Mouse (Mus musculus): ENCODE measurements around the gene Cux1. TPM values are rescaled to one million over a fixed set of nuclear protein-coding genes. Genes with fewer than 3 reads are reported as not detected.

Cux1 gene
- polyA plus RNA-seq, 1 experiment from 2014 or later = 79.8 TPM

DNA sequence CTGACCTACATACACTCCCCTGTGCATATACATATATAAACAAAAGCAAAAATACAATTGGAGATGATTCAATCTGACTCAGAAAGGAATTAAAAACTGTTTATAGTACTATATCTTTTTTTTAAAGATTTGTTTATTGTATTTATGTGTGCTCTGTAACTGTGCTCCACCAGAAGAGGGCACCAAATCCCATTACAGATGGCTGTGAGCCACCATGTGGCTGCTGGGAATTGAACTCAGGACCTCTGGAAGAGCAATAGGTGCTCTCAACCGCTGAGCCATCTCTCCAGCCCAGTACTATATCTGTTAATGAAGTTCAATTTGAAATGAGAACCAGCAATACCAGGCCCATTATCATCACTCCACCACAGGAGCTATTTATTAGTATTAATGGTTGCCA is 187.9 kb downstream of the Cux1 start:
- Histone ChIP-seq H3K4me3 (no peak overlapping the region), H3K4me2 (replicated peaks) (no peak overlapping the region), H3K27ac (no peak overlapping the region), H3K9ac (no peak overlapping the region), H3K9me3 (no peaks in the 10 kb centered on the region), H3K27me3 (no peaks in the 10 kb centered on the region), H3K4me1 (no peaks in the 10 kb centered on the region), H3K36me3 (no peaks in the 10 kb centered on the region)
- WGBS = 80% methylated on average over 1 of the region's 1 CpGs
- no peak for ATAC-seq (ENCODE audit: insufficient number of reproducible peaks, insufficient read depth, low FRiP score, low TSS enrichment)

GRCm38 (mm10) chr5:136377101-136377500 is 190.2 kb downstream of the Cux1 start:
- Histone ChIP-seq H3K9ac (no peak overlapping the region), H3K4me3 (no peak overlapping the region), H3K9me3 (no peaks in the 10 kb centered on the region), H3K4me2 (replicated peaks) (no peak overlapping the region), H3K27me3 (no peaks in the 10 kb centered on the region), H3K36me3 (no peaks in the 10 kb centered on the region), H3K4me1 (no peaks in the 10 kb centered on the region), H3K27ac (no peak overlapping the region)
- 81% methylated on average over 3 of the region's 3 CpGs for WGBS
- no peak for ATAC-seq (ENCODE audit: insufficient number of reproducible peaks, insufficient read depth, low FRiP score, low TSS enrichment)

DNA sequence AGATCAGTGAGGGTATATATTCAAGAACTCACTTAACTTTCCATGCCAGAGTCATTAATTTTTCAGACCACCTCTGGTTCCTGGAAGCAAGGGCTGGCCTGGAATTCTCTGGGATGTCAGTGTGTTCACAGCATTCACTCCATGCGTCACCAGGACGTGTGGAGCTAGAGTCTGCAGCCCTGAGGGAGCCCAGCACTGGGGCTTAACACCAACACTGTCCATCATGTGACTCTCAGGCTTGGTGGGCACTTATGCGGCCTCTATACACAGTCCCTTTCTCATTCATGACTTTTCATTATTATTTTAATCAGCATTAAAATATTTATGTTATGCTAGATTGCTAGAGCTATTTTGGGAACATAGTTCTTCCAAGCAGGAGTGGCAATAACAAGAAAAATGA is 191.9 kb downstream of the Cux1 start:
- no peaks in the 10 kb centered on the region for H3K36me3 ChIP-seq
- H3K4me2 ChIP-seq (replicated peaks) = no peak overlapping the region
- WGBS = 72% methylated on average over 3 of the region's 3 CpGs
- ATAC-seq (ENCODE audit: insufficient number of reproducible peaks, insufficient read depth, low FRiP score, low TSS enrichment) = no peak
- H3K4me3 ChIP-seq = no peak overlapping the region
- no peaks in the 10 kb centered on the region for H3K9me3 ChIP-seq
- no peak overlapping the region for H3K27ac ChIP-seq
- no peaks in the 10 kb centered on the region for H3K4me1 ChIP-seq
- no peak overlapping the region for H3K9ac ChIP-seq
- H3K27me3 ChIP-seq = no peaks in the 10 kb centered on the region

DNA sequence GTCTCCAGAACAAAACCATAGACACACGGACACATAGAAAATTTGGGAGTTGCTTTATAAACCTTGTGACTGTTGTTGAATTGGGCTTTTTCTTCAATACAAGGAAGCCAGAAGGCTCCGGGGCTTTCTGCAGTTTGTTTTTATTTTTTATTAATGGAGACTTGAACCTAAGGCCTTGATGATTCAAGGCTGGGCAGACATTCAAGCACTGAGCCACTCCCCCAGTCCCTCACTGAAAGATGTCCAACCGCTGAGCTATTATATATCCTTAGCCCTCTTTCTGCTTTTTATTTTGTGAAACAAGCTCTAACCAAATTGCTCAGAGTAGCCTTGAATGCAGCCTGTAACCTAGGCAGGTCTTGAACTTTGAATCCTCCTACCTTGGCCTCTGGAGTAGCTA is 195.0 kb downstream of the Cux1 start:
- no peaks in the 10 kb centered on the region for H3K27me3 ChIP-seq
- H3K27ac ChIP-seq = no peak overlapping the region
- no peak overlapping the region for H3K4me2 ChIP-seq (replicated peaks)
- H3K36me3 ChIP-seq = peaks cover 6% of the 10 kb centered on the region; the same call in 1 of the 2 replicates
- no peaks in the 10 kb centered on the region for H3K9me3 ChIP-seq
- H3K4me3 ChIP-seq = no peak overlapping the region
- no peak for ATAC-seq (ENCODE audit: insufficient number of reproducible peaks, insufficient read depth, low FRiP score, low TSS enrichment)
- H3K9ac ChIP-seq = no peak overlapping the region
- H3K4me1 ChIP-seq = no peaks in the 10 kb centered on the region
- 85% methylated on average over 3 of the region's 3 CpGs for WGBS

DNA sequence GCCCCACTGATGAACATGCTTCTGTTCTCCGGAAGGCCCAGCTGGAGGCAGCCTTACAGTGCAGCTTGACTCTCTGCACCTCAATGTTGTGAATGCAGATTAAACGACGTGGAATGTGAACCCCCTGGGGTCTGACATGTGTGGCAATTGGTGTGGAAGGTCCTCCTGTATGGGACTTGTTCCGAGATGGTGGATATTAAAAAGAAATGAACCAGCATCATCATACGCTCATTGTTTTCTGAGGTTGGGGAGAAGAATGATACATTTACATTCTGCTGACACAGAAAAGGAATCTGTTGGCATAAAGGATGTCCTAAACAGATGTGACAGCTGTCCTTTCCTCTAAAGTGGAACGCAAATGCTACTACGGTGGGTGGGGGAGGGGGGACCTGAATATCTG is 203.9 kb downstream of the Cux1 start:
- Histone ChIP-seq H3K4me2 (replicated peaks) (no peak overlapping the region), H3K9me3 (no peaks in the 10 kb centered on the region)

GRCm38 (mm10) chr5:136362473-136363230 is 204.6 kb downstream of the Cux1 start:
- Histone ChIP-seq H3K27ac (no peak overlapping the region), H3K9me3 (no peaks in the 10 kb centered on the region), H3K4me3 (no peak overlapping the region), H3K4me1 (no peaks in the 10 kb centered on the region), H3K9ac (no peak overlapping the region), H3K27me3 (no peaks in the 10 kb centered on the region), H3K4me2 (replicated peaks) (no peak overlapping the region), H3K36me3 (peaks cover 7% of the 10 kb centered on the region)
- ATAC-seq (ENCODE audit: insufficient number of reproducible peaks, insufficient read depth, low FRiP score, low TSS enrichment) = no peak
- WGBS = 86% methylated on average over 6 of the region's 6 CpGs

More for the DNA sequence above, 203.9 kb downstream of the Cux1 start:
- WGBS = 64% methylated on average over 7 of the region's 7 CpGs
- Histone ChIP-seq H3K4me3 (no peak overlapping the region), H3K36me3 (peaks cover 7% of the 10 kb centered on the region), H3K27me3 (no peaks in the 10 kb centered on the region), H3K27ac (no peak overlapping the region), H3K9ac (no peak overlapping the region), H3K4me1 (no peaks in the 10 kb centered on the region)
- no peak for ATAC-seq (ENCODE audit: insufficient number of reproducible peaks, insufficient read depth, low FRiP score, low TSS enrichment)

DNA sequence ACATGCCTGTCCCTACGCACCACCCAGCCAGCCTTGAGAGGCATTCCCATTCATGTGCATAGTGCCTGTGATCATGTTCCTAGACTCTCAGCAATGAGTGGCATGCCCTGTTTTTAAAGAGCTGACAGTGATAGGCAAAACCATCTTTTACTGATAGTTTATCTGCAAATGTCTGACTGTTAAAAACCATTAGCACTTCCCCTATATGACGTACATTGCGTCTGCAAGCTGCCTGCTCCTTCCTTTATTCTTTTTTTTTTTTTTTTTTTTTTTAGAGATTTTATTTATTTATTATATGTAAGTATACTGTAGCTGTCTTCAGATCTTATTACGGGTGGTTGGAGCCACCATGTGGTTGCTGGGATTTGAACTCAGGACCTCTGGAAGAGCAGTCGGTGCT is 205.3 kb downstream of the Cux1 start:
- Histone ChIP-seq H3K36me3 (peaks cover 7% of the 10 kb centered on the region), H3K4me2 (replicated peaks) (no peak overlapping the region), H3K27ac (no peak overlapping the region), H3K9me3 (no peaks in the 10 kb centered on the region), H3K9ac (no peak overlapping the region), H3K4me1 (no peaks in the 10 kb centered on the region), H3K27me3 (no peaks in the 10 kb centered on the region), H3K4me3 (no peak overlapping the region)
- no peak for ATAC-seq (ENCODE audit: insufficient number of reproducible peaks, insufficient read depth, low FRiP score, low TSS enrichment)
- 93% methylated on average over 5 of the region's 5 CpGs for WGBS

DNA sequence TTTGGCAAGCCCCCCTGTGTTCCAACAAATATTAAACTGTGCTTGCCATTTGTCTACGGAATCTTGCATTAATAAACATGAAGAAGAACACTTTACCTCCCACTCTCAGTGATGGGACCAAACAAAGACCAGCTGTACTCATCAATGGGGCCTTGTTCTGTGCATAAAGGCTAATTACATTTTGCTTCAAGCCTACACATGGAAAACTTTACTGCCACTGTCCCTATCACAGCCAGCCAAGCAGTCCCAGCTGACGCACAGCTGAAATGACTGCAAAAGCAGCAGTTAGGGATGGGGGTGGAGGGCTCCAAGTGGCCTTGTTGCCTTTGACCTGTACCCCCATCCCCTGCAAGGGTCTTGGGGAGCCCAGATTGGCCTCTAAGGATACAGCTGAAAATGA is 210.1 kb downstream of the Cux1 start:
- H3K27me3 ChIP-seq = no peaks in the 10 kb centered on the region
- no peak overlapping the region for H3K4me2 ChIP-seq (replicated peaks)
- 0 out of 2 replicates have a peak, but pooled peaks cover 10% of the 10 kb centered on the region for H3K4me1 ChIP-seq
- H3K27ac ChIP-seq = no peak overlapping the region
- no peak overlapping the region for H3K9ac ChIP-seq
- peaks cover 4% of the 10 kb centered on the region for H3K36me3 ChIP-seq
- no peaks in the 10 kb centered on the region for H3K9me3 ChIP-seq
- no peak for ATAC-seq (ENCODE audit: insufficient number of reproducible peaks, insufficient read depth, low FRiP score, low TSS enrichment)
- 44% methylated on average over 2 of the region's 2 CpGs for WGBS
- no peak overlapping the region for H3K4me3 ChIP-seq

- no peak for ATAC-seq (ENCODE audit: insufficient number of reproducible peaks, insufficient read depth, low FRiP score, low TSS enrichment)
- Histone ChIP-seq H3K27me3 (no peaks in the 10 kb centered on the region), H3K4me1 (0 out of 2 replicates have a peak, but pooled peaks cover 10% of the 10 kb centered on the region), H3K9ac (no peak overlapping the region), H3K27ac (no peak overlapping the region), H3K4me3 (no peak overlapping the region), H3K4me2 (replicated peaks) (no peak overlapping the region), H3K9me3 (no peaks in the 10 kb centered on the region), H3K36me3 (peaks cover 6% of the 10 kb centered on the region; the same call in 1 of the 2 replicates)
- 87% methylated on average over 3 of the region's 3 CpGs for WGBS
Measured at GRCm38 (mm10) chr5:136355583-136356126, 211.6 kb downstream of the Cux1 start.

DNA sequence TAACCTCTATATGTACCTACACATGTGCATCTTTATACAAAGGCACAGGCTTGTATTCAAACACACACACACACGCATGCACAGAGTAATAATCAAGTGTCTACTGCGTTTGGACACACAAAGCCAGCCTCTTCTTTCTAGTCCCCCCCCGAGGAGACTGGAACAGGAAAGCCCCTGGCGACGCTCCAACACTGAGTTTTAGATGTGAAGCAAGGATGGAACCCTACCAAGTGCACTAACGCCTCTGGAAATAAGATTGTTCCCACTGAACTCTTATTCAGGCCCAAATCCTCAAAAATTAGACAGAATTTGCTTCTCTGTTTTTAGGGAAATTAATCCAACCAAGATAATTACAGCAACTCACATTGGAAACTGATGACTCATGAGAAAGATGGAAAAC is 212.6 kb downstream of the Cux1 start:
- H3K36me3 ChIP-seq = peaks cover 6% of the 10 kb centered on the region; the same call in 1 of the 2 replicates
- H3K27ac ChIP-seq = no peak overlapping the region
- no peak overlapping the region for H3K9ac ChIP-seq
- H3K4me1 ChIP-seq = 0 out of 2 replicates have a peak, but pooled peaks cover 10% of the 10 kb centered on the region
- H3K4me2 ChIP-seq (replicated peaks) = no peak overlapping the region
- no peaks in the 10 kb centered on the region for H3K27me3 ChIP-seq
- no peak overlapping the region for H3K4me3 ChIP-seq
- ATAC-seq (ENCODE audit: insufficient number of reproducible peaks, insufficient read depth, low FRiP score, low TSS enrichment) = no peak
- 87% methylated on average over 6 of the region's 6 CpGs for WGBS
- H3K9me3 ChIP-seq = no peaks in the 10 kb centered on the region

- Histone ChIP-seq H3K4me2 (replicated peaks) (no peak overlapping the region), H3K4me3 (no peak overlapping the region), H3K36me3 (peaks cover 6% of the 10 kb centered on the region; the same call in 1 of the 2 replicates), H3K9ac (no peak overlapping the region), H3K27me3 (no peaks in the 10 kb centered on the region), H3K27ac (no peak overlapping the region), H3K9me3 (no peaks in the 10 kb centered on the region), H3K4me1 (0 out of 2 replicates have a peak, but pooled peaks cover 10% of the 10 kb centered on the region)
- WGBS = 31% methylated on average over 8 of the region's 8 CpGs
- ATAC-seq (ENCODE audit: insufficient number of reproducible peaks, insufficient read depth, low FRiP score, low TSS enrichment) = no peak
Measured at GRCm38 (mm10) chr5:136353114-136353513, 214.2 kb downstream of the Cux1 start.

- no peak for ATAC-seq (ENCODE audit: insufficient number of reproducible peaks, insufficient read depth, low FRiP score, low TSS enrichment)
- H3K27ac ChIP-seq = no peak overlapping the region
- H3K4me1 ChIP-seq = no peaks in the 10 kb centered on the region; the same call in 1 of the 2 replicates
- H3K4me2 ChIP-seq (replicated peaks) = no peak overlapping the region
- no peaks in the 10 kb centered on the region for H3K9me3 ChIP-seq
- H3K36me3 ChIP-seq = peaks cover 20% of the 10 kb centered on the region
- 88% methylated on average over 15 of the region's 15 CpGs for WGBS
- H3K9ac ChIP-seq = no peak overlapping the region
- H3K27me3 ChIP-seq = no peaks in the 10 kb centered on the region
- H3K4me3 ChIP-seq = no peak overlapping the region
Measured at GRCm38 (mm10) chr5:136343156-136343890, 224.0 kb downstream of the Cux1 start.
